Mouse (Mus musculus) neural tube, embryonic 13.5 days (tissue): ENCODE data around the gene Car14. TPM values are rescaled to one million over a fixed set of nuclear protein-coding genes. Genes with fewer than 3 reads are reported as not detected.

ENCODE experiments used
- ATAC-seq: fragments of 200-750 bp; cut with Nextera tagmentation; 2 replicates; pipeline ENCODE4 v1.8.0; 2017; ENCODE audit warnings: low read depth, mild to moderate bottlenecking, moderate TSS enrichment, moderate library complexity
- H3K27ac ChIP-seq: fragments of 300-500 bp; sonication (generic); replicated peaks from 2 replicates; pipeline ENCODE4 v1.5.1; 2015; ENCODE audit warnings: moderate library complexity, mild to moderate bottlenecking, inconsistent platforms
- H3K27me3 ChIP-seq: fragments of 300-500 bp; sonication (generic); 2 replicates; pipeline ENCODE4 v1.6.1; 2015; ENCODE audit warnings: mild to moderate bottlenecking, inconsistent platforms
- H3K36me3 ChIP-seq: fragments of 300-500 bp; sonication (generic); 2 replicates; pipeline ENCODE4 v1.6.1; 2015; ENCODE audit warnings: mild to moderate bottlenecking, inconsistent platforms
- H3K4me1 ChIP-seq: fragments of 300-500 bp; sonication (generic); replicated peaks from 2 replicates; pipeline ENCODE4 v1.6.1; 2015; ENCODE audit warnings: inconsistent platforms
- H3K4me2 ChIP-seq: fragments of 300-500 bp; sonication (generic); 2 replicates; pipeline ENCODE4 v1.6.1; 2015; ENCODE audit warnings: inconsistent platforms, mild to moderate bottlenecking, moderate library complexity
- H3K4me3 ChIP-seq: fragments of 300-500 bp; sonication (generic); 2 replicates; pipeline ENCODE4 v1.5.1; 2015; ENCODE audit warnings: mild to moderate bottlenecking, inconsistent platforms
- H3K9ac ChIP-seq: fragments of 300-500 bp; sonication (generic); 2 replicates; pipeline ENCODE4 v1.6.1; 2015; ENCODE audit warnings: moderate library complexity, mild to moderate bottlenecking, inconsistent platforms
- H3K9me3 ChIP-seq: fragments of 300-500 bp; sonication (generic); 2 replicates; pipeline ENCODE4 v1.6.1; 2016; ENCODE audit warnings: inconsistent platforms
- WGBS: fragments of 180-500 bp; shearing (Covaris S2); methylation state at CpG from one replicate; pipeline ENCODE4 v1.1.7; 2015; 5-methylcytosine and 5-hydroxymethylcytosine counted together
- polyA plus RNA-seq: library from polyadenylated mRNA; unstranded; fragments of >200 nt; fragmentation: Nextera tagmentation; extraction: Ambion mirVana; gene quantifications from 2 replicates; pipeline ENCODE4 v1.2.1, GENCODE M21; 2015

Car14 gene
- polyA plus RNA-seq, 1 experiment from 2014 or later: 1.4 TPM

DNA sequence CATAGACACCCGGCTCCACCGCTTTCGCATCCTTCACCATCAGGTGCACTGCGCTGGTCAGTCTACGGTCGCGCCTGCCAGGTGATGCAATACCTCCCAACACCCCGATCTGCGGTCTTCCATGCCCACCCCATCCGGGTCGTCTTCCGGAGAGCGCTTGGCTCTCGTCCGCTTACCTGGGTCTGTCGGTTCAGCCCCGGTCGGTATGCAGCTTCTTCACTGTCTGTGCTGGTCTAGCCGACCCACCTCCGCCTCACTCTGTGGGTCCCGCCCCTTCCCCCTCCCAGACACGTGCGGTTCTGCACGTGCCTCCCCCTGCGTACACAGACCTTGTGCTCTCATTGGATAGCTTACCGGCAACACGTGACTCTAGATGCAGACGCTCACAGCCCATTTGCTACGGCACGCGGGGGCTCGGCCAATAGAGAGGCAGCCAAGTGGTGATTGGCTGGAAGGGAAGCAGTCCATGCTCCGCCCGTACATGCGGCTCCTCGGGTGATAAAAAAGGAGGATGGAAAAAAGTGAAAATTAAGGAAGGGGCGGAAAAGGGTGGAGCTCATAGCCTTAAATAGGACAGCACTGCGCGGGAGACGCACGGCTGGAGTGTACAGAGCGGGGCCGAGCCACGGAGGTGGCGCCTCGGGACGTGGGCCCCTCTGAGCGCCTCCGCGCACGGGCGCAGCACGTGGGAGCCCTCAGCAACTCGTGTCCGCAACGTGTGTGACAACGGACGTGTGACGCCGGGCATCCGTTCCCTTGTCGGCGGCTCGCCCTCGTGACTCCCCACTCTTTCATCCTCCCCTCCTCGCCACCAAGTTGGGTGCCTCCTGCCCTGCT, 22.3 kb downstream of the Car14 start, which contains the start of gene Ciart:
Gene Ciart (minus strand): TSS at position 273 of the 837 bp plus-strand sequence.
- H3K4me1 ChIP-seq: peaks cover 19% of the 10 kb centered on the region
- peak within 1 kb of the TSS; percentile 57 for H3K4me3 ChIP-seq
- no peak within 1 kb of the TSS for H3K27ac ChIP-seq
- WGBS: under 1% methylated on average over 65 of the region's 66 CpGs
- ATAC-seq: peak; percentile 99
- H3K4me2 ChIP-seq: peak within 1 kb of the TSS; percentile 98
- H3K36me3 ChIP-seq: no peaks in the 10 kb centered on the region
- peak within 1 kb of the TSS; percentile 56 for H3K9ac ChIP-seq
- no peaks in the 10 kb centered on the region for H3K27me3 ChIP-seq
- no peaks in the 10 kb centered on the region for H3K9me3 ChIP-seq

DNA sequence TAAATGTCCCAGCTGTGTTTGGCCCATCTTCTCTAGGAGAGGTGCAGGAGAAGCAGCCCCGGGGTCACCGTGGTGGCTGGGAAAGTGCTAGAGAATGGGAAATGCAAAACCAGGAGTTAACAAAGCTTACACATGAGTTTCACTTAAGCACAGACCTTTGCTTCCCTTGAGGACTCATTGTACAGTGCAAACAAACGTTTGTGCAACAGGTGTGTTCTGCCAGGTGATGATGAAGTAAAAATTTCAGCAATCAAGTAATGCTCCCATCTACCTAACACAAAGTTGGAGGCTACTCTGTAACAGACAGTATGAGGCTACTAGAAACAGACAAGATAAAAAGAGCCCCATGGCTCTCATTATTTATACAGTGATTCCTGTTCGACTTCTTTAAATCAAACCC, 25.4 kb downstream of the Car14 start:
- no peaks in the 10 kb centered on the region for H3K9me3 ChIP-seq
- H3K4me1 ChIP-seq: peaks cover 19% of the 10 kb centered on the region
- H3K36me3 ChIP-seq: no peaks in the 10 kb centered on the region
- no peak for ATAC-seq
- no peak overlapping the region for H3K27ac ChIP-seq
- no peaks in the 10 kb centered on the region for H3K27me3 ChIP-seq
- 91% methylated on average over 4 of the region's 4 CpGs for WGBS
- H3K4me3 ChIP-seq: no peak overlapping the region
- no peak overlapping the region for H3K9ac ChIP-seq
- H3K4me2 ChIP-seq: no peak overlapping the region

DNA sequence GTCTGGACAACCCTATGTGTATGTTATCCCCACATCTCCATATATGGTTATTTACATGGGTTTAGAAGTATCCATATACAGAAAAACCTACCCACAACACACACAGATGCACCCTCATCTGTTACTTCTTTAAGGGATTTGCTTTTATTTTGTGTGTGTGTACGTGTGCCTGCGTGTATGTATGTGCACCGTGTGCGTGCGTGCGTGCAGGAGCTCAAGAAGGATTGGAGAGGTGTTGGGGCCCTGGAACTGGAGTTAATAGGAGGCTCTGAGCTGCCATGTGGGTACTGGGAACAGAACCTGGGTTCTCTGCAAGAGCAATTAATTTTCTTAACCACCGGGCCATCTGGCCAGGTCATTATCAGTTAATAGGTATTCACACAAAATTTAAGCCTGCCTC, 32.4 kb downstream of the Car14 start:
- peaks cover 23% of the 10 kb centered on the region for H3K36me3 ChIP-seq
- no peak overlapping the region for H3K27ac ChIP-seq
- WGBS: 78% methylated on average over 7 of the region's 7 CpGs
- no peak for ATAC-seq
- peak overlapping the region; percentile 84 for H3K9ac ChIP-seq
- H3K4me1 ChIP-seq: peaks cover 25% of the 10 kb centered on the region
- H3K4me3 ChIP-seq: peak overlapping the region; percentile 79
- H3K9me3 ChIP-seq: no peaks in the 10 kb centered on the region
- H3K27me3 ChIP-seq: no peaks in the 10 kb centered on the region
- H3K4me2 ChIP-seq: peak overlapping the region; percentile 88

DNA sequence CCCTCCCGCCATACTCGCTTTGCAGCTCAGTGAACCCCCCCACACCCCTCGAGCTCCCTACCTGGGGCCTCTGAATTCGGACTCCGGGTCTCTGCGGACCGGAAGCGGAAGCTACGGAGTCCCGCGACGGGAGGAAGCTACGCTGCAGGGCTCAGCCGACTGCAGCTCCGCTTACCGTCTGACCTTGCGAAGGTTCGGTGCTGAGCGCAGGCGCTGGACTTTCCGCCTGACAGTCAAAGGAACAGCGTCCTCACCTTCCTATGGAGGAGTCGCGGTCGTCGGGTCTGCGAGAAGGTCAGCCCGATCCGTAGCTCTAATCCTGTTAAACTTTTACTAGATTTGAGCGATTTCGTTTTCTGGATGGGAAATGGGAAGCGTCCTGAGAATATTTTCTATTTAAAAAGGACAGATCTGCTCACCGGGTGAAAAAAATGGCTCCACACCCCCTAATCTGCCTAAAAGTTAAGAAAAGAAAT, 33.1 kb downstream of the Car14 start, which contains the start of gene Mrps21:
Gene Mrps21 (minus strand): TSS at position 128 of the 476 bp plus-strand sequence.
- peak; percentile 95 for ATAC-seq

DNA sequence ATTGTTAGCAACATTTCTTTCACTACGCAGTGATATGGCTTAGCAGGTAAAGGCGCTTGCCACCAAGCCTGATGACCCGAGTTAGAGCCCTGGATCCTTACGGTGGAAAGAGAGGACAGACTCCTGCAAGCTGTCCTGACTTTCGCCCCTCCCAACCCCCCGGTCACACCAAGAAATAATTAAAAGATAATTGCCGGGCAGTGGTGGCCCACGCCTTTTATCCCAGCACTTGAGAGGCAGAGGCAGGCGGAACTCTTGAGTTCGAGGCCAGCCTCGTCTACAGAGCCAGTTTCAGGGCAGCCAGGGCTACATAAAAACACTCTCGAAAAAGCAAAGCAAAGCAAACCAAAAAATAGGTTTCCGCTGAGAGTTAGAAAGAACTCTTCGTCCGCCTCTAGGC, 33.5 kb downstream of the Car14 start:
- peak; percentile 42; the same call in 1 of the 2 replicates for ATAC-seq
- Histone ChIP-seq H3K9ac (peak overlapping the region; percentile 84), H3K9me3 (no peaks in the 10 kb centered on the region), H3K4me3 (peak overlapping the region; percentile 79), H3K27ac (peak overlapping the region; percentile 87), H3K36me3 (peaks cover 34% of the 10 kb centered on the region), H3K27me3 (no peaks in the 10 kb centered on the region), H3K4me1 (peaks cover 25% of the 10 kb centered on the region), H3K4me2 (peak overlapping the region; percentile 88)
- WGBS: 9% methylated on average over 15 of the region's 15 CpGs

More for the DNA sequence above, 33.1 kb downstream of the Car14 start, which contains the start of gene Mrps21:
- H3K4me3 ChIP-seq: peak within 1 kb of the TSS; percentile 79
- peak within 1 kb of the TSS; percentile 84 for H3K9ac ChIP-seq
- H3K27ac ChIP-seq: peak within 1 kb of the TSS; percentile 87
- peaks cover 30% of the 10 kb centered on the region for H3K36me3 ChIP-seq
- under 1% methylated on average over 33 of the region's 33 CpGs for WGBS
- H3K4me2 ChIP-seq: peak within 1 kb of the TSS; percentile 88
- H3K27me3 ChIP-seq: no peaks in the 10 kb centered on the region
- H3K9me3 ChIP-seq: no peaks in the 10 kb centered on the region
- H3K4me1 ChIP-seq: peaks cover 25% of the 10 kb centered on the region

DNA sequence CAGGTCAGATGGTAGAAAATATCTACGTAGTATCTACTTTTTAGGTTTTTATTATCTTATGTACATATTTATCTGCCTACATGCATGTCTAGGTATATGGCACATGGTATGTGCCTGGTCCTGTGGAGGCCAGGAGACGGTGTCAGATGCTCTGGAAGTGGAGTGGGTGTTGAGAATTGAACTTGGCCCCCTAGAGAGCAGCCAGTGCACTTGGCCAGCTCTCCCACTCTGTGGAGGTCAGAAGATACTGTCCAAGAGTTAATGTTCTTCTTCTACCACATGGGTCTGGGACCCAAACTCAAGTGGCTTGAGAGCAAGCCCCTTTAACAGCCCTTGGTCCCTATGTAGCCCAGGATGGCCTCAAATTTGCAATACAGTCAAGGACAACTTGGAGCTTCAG, 37.1 kb downstream of the Car14 start:
- peaks cover 63% of the 10 kb centered on the region for H3K36me3 ChIP-seq
- ATAC-seq: no peak
- H3K9ac ChIP-seq: no peak overlapping the region
- WGBS: 93% methylated on average over 2 of the region's 2 CpGs
- H3K4me2 ChIP-seq: no peak overlapping the region
- H3K27ac ChIP-seq: no peak overlapping the region
- H3K9me3 ChIP-seq: no peaks in the 10 kb centered on the region
- H3K4me1 ChIP-seq: peaks cover 19% of the 10 kb centered on the region
- H3K27me3 ChIP-seq: no peaks in the 10 kb centered on the region
- H3K4me3 ChIP-seq: no peak overlapping the region

DNA sequence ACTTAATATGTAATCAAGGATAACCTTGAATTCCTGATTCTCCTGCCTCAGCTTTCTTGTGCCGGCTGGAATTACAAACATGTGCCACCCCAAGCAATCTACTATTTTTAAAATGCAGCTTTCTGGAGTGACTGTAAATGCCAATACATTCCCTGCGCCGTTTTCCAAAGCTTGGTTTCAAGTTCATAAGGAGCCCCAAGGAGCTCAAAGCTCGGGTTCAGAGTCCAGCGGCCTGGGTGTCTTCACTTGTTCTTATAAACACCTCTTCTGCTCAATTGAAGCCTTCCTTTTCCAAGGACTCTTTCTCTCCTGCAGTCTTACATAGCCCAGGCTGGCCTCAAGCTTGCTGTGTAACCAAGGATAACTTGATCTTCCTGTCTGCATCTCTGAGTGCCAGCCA, 38.4 kb downstream of the Car14 start:
- Histone ChIP-seq H3K9ac (no peak overlapping the region), H3K9me3 (no peaks in the 10 kb centered on the region), H3K27ac (no peak overlapping the region), H3K36me3 (peaks cover 69% of the 10 kb centered on the region), H3K4me2 (no peak overlapping the region), H3K4me3 (no peak overlapping the region), H3K4me1 (peaks cover 12% of the 10 kb centered on the region), H3K27me3 (no peaks in the 10 kb centered on the region)
- 91% methylated on average over 5 of the region's 5 CpGs for WGBS
- ATAC-seq: no peak

DNA sequence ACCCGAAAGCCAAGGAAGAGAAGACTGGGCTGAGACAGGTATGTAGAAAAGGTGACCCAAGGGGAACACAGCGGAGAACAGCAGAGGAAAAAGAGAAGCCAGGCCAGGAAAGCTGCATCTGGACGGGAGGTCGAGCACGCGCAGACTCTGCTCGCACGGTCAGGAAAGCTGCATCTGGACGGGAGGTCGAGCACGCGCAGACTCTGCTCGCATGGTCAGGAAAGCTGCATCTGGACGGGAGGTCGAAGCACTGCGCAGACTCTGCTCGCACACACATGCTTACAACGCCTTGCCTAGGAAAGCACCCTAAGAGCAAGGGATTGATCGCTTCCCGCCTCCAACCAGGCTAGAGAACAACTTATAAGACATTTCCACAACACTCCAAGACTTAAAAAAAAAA, 38.9 kb downstream of the Car14 start:
- H3K4me1 ChIP-seq: peaks cover 7% of the 10 kb centered on the region
- H3K27ac ChIP-seq: no peak overlapping the region
- H3K4me2 ChIP-seq: no peak overlapping the region
- peaks cover 69% of the 10 kb centered on the region for H3K36me3 ChIP-seq
- H3K9ac ChIP-seq: no peak overlapping the region
- no peak overlapping the region for H3K4me3 ChIP-seq
- ATAC-seq: no peak
- H3K27me3 ChIP-seq: no peaks in the 10 kb centered on the region
- H3K9me3 ChIP-seq: no peaks in the 10 kb centered on the region
- WGBS: 91% methylated on average over 20 of the region's 20 CpGs

DNA sequence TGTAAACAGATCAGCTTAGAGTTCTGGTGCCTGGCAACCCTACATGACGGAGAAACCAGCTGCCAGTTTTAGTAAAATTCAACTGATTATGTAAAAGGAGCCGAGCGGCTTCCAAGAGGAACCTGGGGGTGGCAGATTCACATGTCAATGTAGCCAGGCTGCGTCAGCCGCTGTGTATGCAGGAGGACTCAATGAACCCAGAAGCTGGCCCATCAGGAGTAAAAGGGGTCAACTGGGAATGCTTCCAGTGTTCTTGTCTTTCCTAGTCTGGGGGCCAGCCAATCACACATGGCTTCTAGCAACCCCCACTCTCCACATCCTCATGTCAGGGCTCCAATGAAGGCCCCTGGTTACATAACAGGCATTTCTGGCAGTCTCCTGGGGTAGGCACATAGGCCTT, 39.4 kb downstream of the Car14 start:
- Histone ChIP-seq H3K4me1 (peaks cover 2% of the 10 kb centered on the region), H3K36me3 (peaks cover 69% of the 10 kb centered on the region), H3K27me3 (no peaks in the 10 kb centered on the region), H3K4me3 (no peak overlapping the region), H3K9me3 (no peaks in the 10 kb centered on the region), H3K9ac (no peak overlapping the region), H3K4me2 (no peak overlapping the region), H3K27ac (no peak overlapping the region)
- 95% methylated on average over 5 of the region's 5 CpGs for WGBS
- ATAC-seq: no peak

DNA sequence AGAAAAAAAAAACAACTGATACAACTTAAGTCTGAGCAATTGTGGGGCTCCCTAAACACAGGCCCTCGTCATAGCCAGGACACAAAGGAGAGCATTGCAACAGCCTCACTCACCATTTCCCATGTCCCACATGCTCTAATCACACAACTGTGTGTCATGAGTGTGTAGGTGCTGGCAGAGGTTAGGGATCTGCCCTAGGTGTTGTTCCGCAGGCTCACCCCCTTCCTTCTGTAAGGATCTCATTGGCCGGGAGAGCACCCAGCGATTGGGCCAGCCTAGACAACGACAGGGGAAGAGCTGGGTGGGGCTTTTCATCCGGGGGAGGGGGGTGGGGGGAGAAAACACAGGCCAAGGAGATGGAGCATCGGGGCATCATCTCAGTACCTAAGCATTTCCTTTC, 40.9 kb downstream of the Car14 start:
- no peak overlapping the region for H3K9ac ChIP-seq
- H3K36me3 ChIP-seq: peaks cover 58% of the 10 kb centered on the region
- no peaks in the 10 kb centered on the region for H3K27me3 ChIP-seq
- WGBS: 80% methylated on average over 7 of the region's 7 CpGs
- ATAC-seq: no peak
- no peak overlapping the region for H3K4me3 ChIP-seq
- H3K4me1 ChIP-seq: no peaks in the 10 kb centered on the region
- H3K27ac ChIP-seq: no peak overlapping the region
- no peaks in the 10 kb centered on the region for H3K9me3 ChIP-seq
- H3K4me2 ChIP-seq: no peak overlapping the region

DNA sequence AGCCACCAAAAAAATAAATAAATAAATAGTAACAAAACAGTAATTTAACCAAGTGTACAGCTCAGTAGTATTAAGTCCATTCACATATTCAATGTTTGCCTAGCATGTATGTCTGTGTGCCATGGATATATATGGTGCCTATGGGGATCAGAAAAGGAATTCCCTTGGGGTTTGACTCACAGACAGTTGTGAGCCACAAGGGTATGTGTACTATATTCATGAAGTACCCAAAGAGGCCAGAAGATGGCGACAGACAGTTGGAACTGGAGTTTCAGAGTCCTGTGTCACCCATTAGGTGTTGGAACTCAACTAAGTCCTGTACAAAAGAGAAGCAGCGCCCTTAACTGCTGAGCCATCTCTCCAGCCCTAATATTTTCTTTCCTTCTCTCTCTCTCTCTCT, 42.7 kb downstream of the Car14 start:
- H3K27me3 ChIP-seq: no peaks in the 10 kb centered on the region
- no peaks in the 10 kb centered on the region for H3K4me1 ChIP-seq
- WGBS: 28% methylated on average over 2 of the region's 2 CpGs
- H3K4me2 ChIP-seq: no peak overlapping the region
- H3K27ac ChIP-seq: no peak overlapping the region
- H3K9me3 ChIP-seq: no peaks in the 10 kb centered on the region
- H3K36me3 ChIP-seq: peaks cover 43% of the 10 kb centered on the region
- no peak overlapping the region for H3K4me3 ChIP-seq
- peak; percentile 73; the same call in 1 of the 2 replicates for ATAC-seq
- no peak overlapping the region for H3K9ac ChIP-seq

DNA sequence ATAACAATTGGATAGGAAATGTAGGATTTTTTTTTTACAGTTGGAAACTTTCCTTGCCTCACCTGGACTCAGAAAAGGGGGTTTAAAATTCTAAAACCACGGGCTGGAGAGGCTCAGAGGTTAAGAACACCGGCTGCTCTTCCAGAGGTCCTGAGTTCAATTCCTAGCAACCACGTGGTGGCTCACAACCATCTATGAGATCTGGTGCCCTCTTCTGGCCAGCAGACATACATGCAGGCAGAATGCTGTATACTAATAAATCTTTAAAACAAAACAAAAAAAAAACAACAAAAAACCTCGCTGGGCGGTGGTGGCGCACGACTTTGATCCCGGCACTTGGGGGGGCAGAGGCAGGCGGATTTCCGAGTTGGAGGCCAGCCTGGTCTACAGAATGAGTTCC, 43.3 kb downstream of the Car14 start:
- H3K9me3 ChIP-seq: no peaks in the 10 kb centered on the region
- WGBS: 77% methylated on average over 10 of the region's 10 CpGs
- no peak overlapping the region for H3K4me2 ChIP-seq
- H3K9ac ChIP-seq: no peak overlapping the region
- H3K4me1 ChIP-seq: peaks cover 5% of the 10 kb centered on the region
- H3K4me3 ChIP-seq: no peak overlapping the region
- H3K27me3 ChIP-seq: no peaks in the 10 kb centered on the region
- peaks cover 37% of the 10 kb centered on the region for H3K36me3 ChIP-seq
- ATAC-seq: no peak
- no peak overlapping the region for H3K27ac ChIP-seq
